Mouse (Mus musculus) large intestine, adult 2 months (tissue): ENCODE measurements around the gene Apmap. TPM values are rescaled to one million over a fixed set of nuclear protein-coding genes. Genes with fewer than 3 reads are reported as not detected.
A peak's percentile ranks its signal among the peaks of the same experiment; 100 is the strongest.
"Not testable (repeated sequence)": the region's sequence is repeated elsewhere in the genome, so short reads cannot be mapped to it uniquely, and the experiment has no call there.

Experiments
- DNase-seq: peaks from one replicate; pipeline ENCODE4 v3.0.0-alpha.2; 2012; ENCODE audit warnings: low read depth, low spot score
- WGBS: fragments of 180-500 bp; shearing (Covaris S2); methylation state at CpG from one replicate; pipeline ENCODE4 v1.1.7; 2018; 5-methylcytosine and 5-hydroxymethylcytosine counted together
- polyA plus RNA-seq: library from polyadenylated mRNA; depleted of rRNA; stranded (reverse); fragments of >200 nt; gene quantifications from 2 replicates; pipeline ENCODE4 v1.2.3, GENCODE M21; 2012

Apmap gene
- polyA plus RNA-seq, 1 experiment: 56.1 TPM

DNA sequence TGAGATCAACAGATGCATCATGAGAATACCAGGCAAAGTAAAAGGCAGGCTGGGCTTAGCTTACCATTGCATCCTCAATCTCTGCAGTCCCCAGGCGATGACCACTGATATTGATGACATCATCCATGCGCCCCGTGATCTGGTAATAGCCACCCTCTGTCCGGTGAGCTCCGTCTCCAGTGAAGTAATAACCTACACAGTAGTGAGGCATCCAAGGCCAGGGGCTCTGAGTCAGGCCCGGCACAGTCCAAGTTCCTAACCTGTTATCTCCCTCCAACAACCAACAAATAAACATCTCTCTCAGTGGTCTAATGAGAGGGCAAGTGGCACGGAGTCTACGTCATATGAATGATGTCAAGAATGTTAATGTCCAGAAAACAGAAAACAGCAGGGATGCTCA, 16.6 kb upstream of the Apmap start:
- 90% methylated on average over 8 of the region's 8 CpGs for WGBS
- no peak for DNase-seq

DNA sequence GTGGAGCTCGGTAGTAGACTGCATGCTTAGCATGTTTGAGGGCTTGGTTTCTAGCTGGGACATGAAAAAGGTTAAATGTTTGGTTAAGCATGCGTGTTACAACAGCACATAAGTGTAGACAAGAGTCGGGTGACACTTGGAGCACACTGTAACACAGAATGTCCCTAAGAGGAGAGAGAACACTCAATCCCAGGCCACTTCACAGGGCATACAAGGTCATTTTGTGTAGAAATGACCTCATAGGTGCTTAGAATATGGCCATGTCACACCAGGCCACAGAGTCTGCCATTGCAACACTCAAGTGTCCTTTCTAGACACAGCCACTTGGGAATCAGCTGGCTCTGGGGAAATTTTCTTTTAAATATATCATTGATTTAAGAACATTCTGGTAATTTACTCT, 15.6 kb upstream of the Apmap start:
- no peak for DNase-seq
- WGBS: 87% methylated on average over 3 of the region's 3 CpGs

DNA sequence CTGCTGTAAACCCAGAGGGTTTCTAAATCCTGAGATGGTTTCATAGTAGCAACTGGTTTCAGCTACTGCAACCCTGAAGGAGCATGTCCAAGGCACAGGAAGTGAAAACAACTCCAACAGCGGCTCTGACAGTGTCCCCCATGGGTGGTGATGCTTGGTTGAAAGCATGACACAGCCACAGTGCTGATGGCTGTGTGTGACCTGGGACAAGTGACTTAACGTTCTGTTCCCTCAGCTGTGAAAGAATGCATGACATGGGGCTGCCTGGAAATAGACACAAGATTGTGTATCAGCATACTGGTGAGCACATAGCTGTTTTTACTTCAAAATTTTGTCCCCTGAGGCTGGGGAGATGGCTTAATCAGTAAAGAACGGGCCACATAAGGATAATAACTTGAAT, 13.3 kb upstream of the Apmap start:
- no peak for DNase-seq
- WGBS: 67% methylated on average over 3 of the region's 3 CpGs

DNA sequence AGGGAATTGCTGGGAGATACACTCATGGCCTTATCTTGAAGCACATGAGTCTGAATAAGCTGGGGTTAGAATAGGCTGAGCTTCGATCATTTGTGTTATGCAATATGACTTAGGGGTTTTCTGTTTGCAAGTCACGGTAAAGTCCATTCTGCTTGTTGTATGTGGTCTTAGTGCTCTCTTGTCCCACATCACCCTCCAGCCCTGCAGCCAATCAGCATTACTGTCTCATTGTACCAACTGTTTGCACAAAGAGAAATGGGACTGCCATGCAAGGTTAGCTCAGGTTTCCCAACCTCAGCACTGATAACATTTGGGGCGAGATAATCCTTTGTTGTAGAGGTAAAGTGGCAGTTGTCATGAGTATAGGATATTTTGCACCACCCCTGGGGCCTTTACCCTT, 1.7 kb upstream of the Apmap start:
- no peak for DNase-seq
- WGBS: 61% methylated on average over 3 of the region's 3 CpGs

DNA sequence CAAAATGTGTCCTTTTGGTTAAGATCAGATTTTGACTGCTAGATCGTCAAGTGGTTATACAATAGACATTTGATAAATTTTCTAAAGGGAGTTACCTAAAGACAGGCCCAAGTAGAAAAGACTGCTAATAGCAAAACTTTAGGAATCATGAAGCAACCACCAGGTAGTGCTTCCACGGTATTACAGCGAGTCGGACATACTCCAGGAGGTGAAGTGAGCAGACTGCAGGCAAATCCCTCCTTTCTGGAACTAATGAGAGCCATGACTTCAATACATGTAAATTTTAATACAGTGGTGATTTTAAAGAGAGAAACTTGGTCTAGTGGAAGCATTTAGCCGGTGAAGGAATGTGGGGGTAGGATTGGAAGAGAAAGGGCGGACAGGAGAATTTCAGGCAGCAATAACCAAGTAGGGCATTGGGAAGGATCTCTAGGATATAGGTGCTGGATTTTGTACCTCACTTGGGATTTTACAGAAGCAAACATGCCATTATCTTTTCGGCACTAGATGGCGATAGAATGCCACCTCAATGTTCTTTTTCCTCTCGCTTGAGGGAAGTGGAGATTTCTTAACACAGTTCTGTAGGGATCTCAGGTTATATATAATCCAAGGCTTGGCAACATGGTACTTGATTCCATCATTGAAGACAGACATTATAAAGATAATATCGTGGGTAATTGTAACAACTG, 649 bp upstream of the Apmap start:
- peak; percentile 75 for DNase-seq
- WGBS: under 1% methylated on average over 10 of the region's 10 CpGs

DNA sequence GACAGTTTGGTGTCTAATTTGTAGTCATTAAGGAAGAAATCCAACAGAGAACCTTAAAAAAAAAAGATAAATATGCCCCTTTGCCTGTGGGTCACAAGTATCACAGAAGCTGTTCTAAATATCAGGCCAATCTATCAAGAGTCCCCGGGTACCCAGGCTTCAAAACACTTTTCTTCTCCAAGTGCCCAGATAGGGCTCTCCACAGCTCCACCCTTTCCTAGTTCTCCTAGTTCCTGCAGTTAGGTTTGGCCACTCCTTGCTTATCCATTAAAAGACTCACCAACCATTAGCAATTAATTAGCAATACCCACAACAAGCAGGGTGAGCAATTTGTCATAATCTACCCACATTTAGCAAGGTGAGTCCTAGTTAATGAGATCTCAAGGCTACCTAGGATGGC, 1.3 kb downstream of the Apmap start:
- WGBS: 49% methylated on average over 1 of the region's 1 CpGs
- no peak for DNase-seq

DNA sequence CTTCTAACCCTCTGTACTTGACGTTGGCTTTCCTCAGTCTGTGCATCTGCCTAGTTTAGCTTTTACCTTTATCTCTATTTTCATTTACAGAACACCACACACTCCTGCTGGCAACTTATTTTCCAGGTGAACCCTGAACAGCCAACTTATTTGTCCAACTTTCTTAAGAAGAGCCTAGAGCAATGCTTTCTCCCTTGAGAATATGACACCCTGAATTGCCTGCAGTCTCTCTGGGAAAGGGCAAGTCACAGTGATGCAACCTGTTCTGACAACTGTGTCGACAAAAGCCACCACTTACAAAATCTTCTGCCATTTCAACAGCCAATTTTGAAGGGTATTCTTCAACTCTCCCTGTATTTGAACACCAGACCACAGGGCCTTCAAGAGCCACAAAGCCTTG, 3.6 kb downstream of the Apmap start:
- WGBS: 73% methylated on average over 2 of the region's 2 CpGs
- DNase-seq: no peak

DNA sequence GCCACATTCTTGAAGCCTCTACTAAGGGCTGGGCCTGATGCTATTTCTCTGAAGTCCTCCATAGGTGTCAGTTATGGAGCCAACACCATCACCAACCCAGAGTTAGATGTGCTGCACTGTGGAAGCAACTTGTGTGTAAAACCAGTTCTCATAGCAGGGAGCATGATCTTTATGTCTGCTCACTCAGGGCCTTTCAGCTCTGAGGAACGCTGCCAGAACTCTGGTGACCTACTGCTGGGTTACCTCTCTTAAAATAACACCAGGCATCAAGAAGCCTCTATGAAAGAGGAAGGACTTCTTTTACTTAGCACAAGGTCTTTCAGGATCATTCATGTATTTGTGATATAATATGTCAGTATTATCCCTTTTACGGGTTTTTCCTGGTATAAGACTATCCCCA, 6.2 kb downstream of the Apmap start:
- DNase-seq: no peak
- WGBS: 79% methylated on average over 2 of the region's 2 CpGs

DNA sequence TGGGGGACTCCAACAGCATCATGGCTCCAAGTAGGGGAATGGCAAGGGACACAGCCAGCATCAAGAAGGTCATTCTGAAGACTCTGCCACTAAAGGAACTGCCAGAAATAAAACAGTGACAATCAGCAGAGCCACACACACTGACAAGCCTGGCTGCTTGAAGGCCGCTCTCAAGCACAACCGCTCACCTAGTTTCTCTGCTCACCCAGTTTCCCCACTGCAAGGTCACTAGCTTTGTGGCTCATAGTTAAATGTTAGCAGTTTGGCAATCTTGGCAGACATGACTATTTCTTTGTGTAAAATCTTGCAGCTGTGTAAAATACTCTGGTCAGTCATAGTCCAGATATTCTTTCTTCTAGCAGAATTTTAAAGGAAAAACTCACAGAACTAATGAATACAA, 8.1 kb downstream of the Apmap start:
- DNase-seq: no peak
- WGBS: 91% methylated on average over 2 of the region's 2 CpGs

DNA sequence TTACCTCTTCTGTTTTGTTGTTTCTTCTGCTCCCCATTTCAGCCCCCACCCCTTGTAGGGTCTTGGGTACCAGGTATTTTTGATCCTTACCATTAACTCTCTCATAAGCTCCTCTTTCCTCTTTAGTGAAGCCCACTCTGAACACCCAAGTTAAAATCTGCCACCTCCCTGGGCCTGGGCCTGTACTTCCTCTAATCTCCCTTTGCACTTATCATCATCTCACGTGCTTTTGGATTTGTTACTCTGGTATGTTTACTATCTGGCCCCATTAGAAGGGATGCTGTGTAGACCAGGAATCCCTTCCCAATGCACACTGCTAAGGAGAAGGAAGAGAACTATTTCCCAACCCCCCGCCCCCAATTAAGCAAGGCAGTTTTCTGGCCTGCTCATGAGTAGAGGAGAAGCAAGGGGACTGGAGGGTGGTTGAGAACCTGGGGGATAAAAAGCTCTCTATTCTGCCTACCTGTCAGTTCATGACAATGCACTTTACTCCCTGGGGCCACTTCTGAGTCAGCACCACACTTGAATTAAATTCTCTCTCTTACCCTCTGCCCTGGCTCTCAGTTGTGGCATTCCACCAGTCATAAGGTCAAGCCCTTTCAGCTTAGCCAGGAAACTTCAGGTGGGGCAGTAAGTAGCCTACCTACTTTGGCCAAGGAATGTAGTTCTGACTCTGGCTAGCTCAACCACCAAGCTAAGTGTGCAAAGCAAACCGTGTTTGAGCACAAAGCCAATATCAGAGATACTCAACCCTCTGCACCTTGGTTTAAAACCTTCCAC, 12.8 kb downstream of the Apmap start:
- 89% methylated on average over 3 of the region's 3 CpGs for WGBS
- DNase-seq: no peak

DNA sequence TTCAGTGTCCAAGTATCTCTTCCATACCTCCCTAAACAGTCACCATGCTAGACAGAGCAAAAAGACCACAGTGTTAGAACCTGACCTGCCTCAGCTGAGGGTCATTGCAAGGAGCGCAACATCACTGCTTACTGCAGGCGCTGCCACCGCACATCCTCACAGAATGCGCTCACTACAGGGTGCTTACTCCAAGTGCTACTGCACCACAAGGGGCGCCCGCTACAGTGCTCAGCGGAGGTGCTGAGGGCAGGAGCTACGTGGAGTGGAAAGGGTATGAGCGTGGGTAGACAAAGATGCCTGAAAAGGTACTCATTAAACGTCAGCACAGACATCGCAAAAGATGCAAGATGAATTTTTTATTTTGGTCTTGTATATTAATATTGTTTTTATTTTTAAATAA, 19.3 kb downstream of the Apmap start:
- DNase-seq: no peak
- WGBS: 91% methylated on average over 11 of the region's 11 CpGs

DNA sequence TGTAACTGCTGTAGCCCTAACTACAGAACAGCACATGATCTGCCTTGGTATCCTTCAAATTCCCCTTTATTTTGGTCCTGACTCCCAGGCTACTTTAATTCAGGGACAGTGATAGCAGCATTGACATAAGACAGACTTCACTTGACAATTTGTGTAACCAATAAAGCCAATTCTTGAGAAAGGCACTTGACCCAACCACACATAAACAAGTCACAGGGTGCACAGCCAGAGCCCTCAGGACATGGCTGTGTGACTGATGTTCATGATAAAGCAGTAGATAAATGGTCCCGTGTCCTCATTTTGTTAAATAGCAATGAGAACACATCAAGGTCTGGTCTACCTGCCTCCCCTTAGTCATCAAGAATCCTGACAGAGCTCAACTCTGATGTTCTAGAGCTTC, 28.7 kb downstream of the Apmap start:
- 83% methylated on average over 1 of the region's 1 CpGs for WGBS
- no peak for DNase-seq

DNA sequence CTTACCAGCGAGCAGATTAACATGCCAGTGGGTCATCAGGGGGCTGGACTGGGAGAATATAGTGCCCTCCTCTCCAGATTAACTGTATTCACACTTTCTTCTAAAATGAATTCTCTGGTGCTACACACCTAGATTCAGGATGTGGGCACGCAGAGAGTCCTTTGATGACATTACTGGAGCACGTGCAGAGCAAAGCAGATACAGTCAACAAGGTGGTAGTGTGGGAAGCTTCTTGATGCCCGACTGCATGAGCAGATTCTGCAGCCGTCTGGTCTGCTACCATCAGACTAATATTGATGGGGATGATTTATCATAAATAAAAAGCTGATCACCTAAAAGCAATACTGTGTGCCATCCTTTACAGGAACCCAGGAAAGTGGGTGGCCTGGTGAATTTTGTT, 29.8 kb downstream of the Apmap start:
- 84% methylated on average over 5 of the region's 5 CpGs for WGBS
- no peak for DNase-seq

DNA sequence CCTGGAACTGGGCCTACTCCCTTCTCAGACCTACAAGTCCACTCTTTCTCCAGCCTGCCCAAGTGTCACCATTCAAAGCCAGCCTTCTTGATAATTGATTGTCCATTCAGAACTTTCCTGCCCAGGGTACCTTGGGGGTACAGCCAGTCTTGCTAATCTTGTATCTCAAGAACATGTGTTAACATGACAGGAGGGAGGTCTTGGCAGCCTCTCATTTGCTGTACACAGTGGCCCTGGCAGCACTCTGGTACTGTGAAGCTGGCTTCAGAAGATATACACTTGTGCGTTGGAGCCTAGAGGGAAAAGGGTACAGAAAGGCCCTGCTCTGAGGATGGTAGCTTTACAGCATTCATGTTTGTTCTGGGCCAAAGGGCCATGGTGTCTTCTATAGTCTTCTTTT, 32.1 kb downstream of the Apmap start:
- 94% methylated on average over 1 of the region's 1 CpGs for WGBS
- no peak for DNase-seq

DNA sequence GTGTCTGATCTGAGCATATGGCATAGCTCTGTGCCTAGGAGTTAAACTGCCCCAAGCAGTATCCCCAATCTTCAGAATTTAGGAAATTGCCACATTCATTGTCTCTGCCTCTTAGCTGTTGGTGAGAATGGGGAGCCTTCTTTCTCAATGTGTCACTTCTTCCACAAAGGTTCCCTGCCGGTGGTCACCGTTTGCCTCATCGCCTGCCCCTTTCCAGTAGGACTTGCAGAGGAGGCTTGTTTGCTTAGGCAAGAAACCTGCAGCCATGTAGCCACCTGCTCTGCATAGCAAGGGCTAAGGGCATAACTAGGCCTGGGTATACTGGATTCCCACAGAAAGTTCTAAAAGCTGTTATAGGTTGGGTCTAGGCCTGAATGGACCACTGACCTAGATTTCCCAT, 35.9 kb downstream of the Apmap start:
- DNase-seq: no peak
- 76% methylated on average over 3 of the region's 3 CpGs for WGBS

DNA sequence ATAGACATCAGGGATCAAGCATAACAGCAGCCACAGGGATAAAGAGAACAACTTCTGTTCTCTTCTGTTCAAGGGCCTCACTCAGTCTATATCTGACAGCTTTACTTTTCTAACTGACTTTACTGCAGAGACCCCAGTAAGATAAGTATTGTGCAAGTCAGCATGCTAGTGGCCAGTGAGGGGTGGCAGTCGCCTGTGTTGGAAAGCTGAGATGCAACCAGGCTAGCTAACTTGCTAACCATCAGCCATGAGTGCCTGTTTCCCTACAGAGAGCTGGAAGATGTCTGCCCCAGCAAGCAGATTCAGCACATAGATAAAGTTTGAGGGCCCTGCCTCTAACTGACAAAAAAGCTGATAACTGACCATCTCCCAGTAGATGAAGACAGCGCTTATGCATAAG, 37.6 kb downstream of the Apmap start:
- no peak for DNase-seq
- WGBS: 87% methylated on average over 2 of the region's 2 CpGs

DNA sequence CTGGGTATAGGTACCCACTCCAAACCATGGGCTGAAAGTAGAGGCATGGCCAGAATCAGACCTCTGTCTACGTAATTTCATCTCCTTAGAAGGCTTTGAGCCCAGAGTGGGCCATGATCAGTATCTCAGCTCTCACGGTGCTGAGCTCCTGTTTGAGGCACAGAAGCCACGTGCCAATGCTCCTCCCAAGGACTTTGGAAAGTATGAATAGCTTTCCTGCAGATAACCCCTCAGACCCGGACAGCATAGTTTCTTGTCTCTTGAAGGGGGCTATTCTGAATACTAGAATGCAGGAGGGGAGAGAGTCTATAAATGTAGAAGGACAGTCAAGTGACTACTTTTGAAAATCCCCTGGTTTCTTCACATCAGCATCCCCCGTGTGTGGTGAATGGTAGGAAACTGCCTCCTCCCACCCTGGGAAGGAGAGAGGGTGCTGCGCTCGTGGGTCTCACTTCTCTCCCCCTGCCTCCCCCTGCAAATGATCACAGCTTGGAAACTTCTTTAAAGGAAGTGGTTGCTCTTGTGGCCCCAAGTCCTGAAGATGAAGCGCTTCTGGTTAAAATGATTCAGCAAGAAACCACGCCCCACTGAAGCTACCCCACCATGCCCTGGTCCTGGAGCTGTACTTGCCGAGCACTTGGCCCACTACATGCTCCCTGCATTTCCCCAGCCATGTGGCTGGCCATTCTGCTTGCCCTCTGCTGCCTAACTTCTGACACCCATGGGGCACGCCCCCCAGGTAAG, 38.3 kb downstream of the Apmap start, which contains the start of gene Cst7:
TSS of gene Cst7 (plus strand) at position 569 of the 744 bp plus-strand sequence.
- WGBS: 61% methylated on average over 11 of the region's 11 CpGs
- DNase-seq: no peak

DNA sequence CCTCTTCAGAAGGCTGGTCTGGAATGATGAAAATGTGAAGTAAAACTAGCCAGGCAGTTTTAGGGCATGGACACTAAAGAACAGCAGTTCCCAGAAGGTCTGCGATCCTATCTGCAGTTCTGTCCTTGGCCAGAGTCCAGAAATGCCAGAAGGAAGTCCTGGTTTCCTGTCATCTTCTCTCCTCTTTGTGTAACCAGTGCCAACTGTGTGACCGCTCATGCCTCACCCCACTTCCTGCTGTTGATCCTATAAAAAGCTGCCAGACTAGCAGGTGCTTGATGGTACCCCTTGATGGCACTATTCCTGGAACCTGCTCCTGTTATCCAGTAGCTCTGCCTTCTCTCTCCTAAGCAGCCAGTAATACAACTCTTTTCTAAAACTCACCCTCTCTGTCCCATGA, 41.3 kb downstream of the Apmap start:
- peak; percentile 8 for DNase-seq
- WGBS: 7% methylated on average over 2 of the region's 2 CpGs

DNA sequence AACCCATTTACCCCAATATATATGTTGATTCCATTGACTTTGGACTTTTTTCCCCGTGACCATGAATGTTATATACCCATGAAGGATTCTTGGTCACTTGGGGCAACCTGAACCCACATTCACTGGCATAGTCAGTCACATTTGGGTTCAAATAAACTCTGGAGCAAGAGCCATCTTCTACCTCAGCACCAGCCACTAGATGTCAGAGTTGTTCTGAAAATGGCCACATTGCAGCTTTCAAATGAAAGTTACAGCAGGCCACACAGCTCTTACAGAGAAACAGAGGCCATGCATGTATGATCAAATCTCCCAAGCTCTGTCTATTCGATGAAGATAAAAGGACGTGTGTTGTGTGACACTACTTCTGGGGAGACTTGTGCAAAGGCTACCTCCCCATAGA, 49.8 kb downstream of the Apmap start:
- WGBS: 53% methylated on average over 3 of the region's 3 CpGs
- no peak for DNase-seq

DNA sequence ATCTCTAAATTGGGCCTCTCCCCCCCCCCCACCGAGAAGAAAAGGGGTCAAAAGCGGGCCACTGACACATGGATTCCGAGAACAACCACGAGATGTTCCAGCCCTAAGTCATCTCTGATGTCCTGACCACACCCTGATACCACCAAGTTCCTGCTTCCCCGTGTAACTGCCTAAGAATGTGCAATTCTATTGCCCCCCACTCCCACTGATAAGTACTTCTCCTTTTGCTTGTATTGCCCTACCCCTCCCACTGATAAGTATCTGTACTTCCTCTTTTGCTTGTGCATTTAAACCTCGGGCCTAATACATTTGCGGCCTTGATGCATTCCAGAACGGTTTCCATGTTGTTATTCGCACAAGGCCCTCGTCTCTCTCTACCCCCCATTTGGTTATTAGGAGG, 58.8 kb downstream of the Apmap start:
- DNase-seq: not testable (repeated sequence)
- 55% methylated on average over 10 of the region's 10 CpGs for WGBS
